Mouse (Mus musculus): ENCODE data around the gene Ttll13.

- TF ChIP-seq POLR2A (IDR thresholded peaks at IDR 0.05; ENCODE audit: insufficient read depth, low read length), result no peak
- TF ChIP-seq CTCF (IDR thresholded peaks at IDR 0.05; ENCODE audit: low read depth, low read length), result no peak
- TF ChIP-seq EP300 (IDR thresholded peaks at IDR 0.05; ENCODE audit: insufficient read depth, low read depth, low read length), result no peak
Observed at GRCm38 (mm10) chr7:80307766-80308165, 61.6 kb downstream of the Ttll13 start.

All from ES-Bruce4 (cell line).